Comparison of ENCODE assay signal across 10 mouse cellular contexts in the genomic region with DNA sequence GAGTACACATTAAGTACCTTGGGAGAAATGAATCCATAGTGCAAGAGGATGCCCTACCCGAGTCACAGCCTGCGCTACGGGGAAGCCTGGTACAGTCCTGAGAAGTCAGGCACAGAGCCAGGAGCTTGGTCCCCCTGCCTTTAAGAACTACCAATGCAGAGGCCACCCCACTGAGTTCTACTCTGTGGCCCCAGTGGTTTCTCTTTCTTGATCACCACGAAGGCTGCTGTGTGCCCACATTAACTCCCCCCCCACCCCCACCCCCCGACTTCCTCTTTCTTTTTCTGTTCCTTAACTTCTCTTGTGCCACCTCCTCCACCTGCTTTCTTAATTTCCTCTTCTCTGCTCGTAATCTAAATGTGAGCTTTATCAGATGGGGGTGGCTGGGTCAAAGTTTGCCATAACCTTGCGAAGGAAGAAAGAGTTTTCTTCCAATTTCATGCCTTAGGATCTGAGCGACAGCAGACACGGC.
A peak's percentile ranks its signal among the peaks of the same experiment; 100 is the strongest.
DNase-seq lines count a peak whose midpoint lies in the region; ATAC-seq and TF ChIP-seq lines count a peak whose summit lies in the region.
"Had no signal": no experiment of that assay in that cellular context is flagged by ENCODE, and none has a peak within 500 bp of the region (broad histone marks: within the 10 kb centered on the region; RNA-seq: fewer than 3 reads in every experiment).

No protein-coding gene starts in this region.

- no peak for TF ChIP-seq POLR2A in cerebellum, adult 2 months (IDR thresholded peaks at IDR 0.05; ENCODE audit: borderline replicate concordance, insufficient read depth, low read length)

- TF ChIP-seq EP300 in stomach, postnatal 0 days (optimal IDR thresholded peaks at IDR 0.05) = no peak

- H3K4me2 ChIP-seq in stomach, embryonic 16.5 days (ENCODE audit: low read depth, low read length) = no peak overlapping the region
- H3K4me2 ChIP-seq in stomach, postnatal 0 days (replicated peaks; ENCODE audit: low read depth) = no peak overlapping the region
- no peak overlapping the region for H3K4me2 ChIP-seq in forebrain, embryonic 11.5 days (ENCODE audit: low read depth, low read length, severe bottlenecking)
- no peak overlapping the region for H3K4me2 ChIP-seq in hindbrain, embryonic 16.5 days (ENCODE audit: low read length)
- H3K4me2 ChIP-seq: embryonic facial prominence, embryonic 15.5 days; midbrain, embryonic 12.5 days had no signal

- no peak for DNase-seq in stomach, postnatal 0 days (ENCODE audit: low spot score)
- peak; percentile 86 for DNase-seq in induced T-regulatory cell, adult 2 months (ENCODE audit: low read depth)
- DNase-seq in thymus, postnatal 4 days = peak; percentile 60
- no peak for DNase-seq in forebrain, embryonic 11.5 days (ENCODE audit: low spot score)
- DNase-seq in cerebellum, adult 2 months = no peak

- ATAC-seq in stomach, embryonic 16.5 days (ENCODE audit: insufficient read depth, low FRiP score) = 0 out of 2 replicates have a peak, but pooled peaks have one; percentile 37
- ATAC-seq in stomach, postnatal 0 days (ENCODE audit: low FRiP score, low TSS enrichment) = no peak
- peak; percentile 59 for ATAC-seq in monocyte, adult 5-6 weeks (replicated peaks; ENCODE audit: insufficient number of reproducible peaks, low FRiP score, low TSS enrichment, poor library complexity, severe bottlenecking)
- ATAC-seq in forebrain, embryonic 11.5 days (replicated peaks; ENCODE audit: low FRiP score) = no peak
- no peak for ATAC-seq in hindbrain, embryonic 16.5 days

- no peak overlapping the region for H3K27ac ChIP-seq in stomach, embryonic 16.5 days (ENCODE audit: low read length)
- no peak overlapping the region for H3K27ac ChIP-seq in stomach, postnatal 0 days (replicated peaks)
- no peak overlapping the region for H3K27ac ChIP-seq in forebrain, embryonic 11.5 days (ENCODE audit: low read depth, low read length)
- no peak overlapping the region for H3K27ac ChIP-seq in hindbrain, embryonic 16.5 days (ENCODE audit: low read depth, low read length)
- H3K27ac ChIP-seq in cerebellum, adult 2 months (ENCODE audit: insufficient read depth, low read length) = no peak overlapping the region
- H3K27ac ChIP-seq: embryonic facial prominence, embryonic 15.5 days; midbrain, embryonic 12.5 days had no signal

- H3K9ac ChIP-seq in stomach, embryonic 16.5 days (ENCODE audit: low read length) = no peak overlapping the region
- H3K9ac ChIP-seq in stomach, postnatal 0 days (ENCODE audit: low read length) = no peak overlapping the region
- H3K9ac ChIP-seq in forebrain, embryonic 11.5 days (ENCODE audit: low read length) = no peak overlapping the region
- H3K9ac ChIP-seq in hindbrain, embryonic 16.5 days (ENCODE audit: low read depth, low read length) = no peak overlapping the region
- H3K9ac ChIP-seq: embryonic facial prominence, embryonic 15.5 days; midbrain, embryonic 12.5 days had no signal

- no peaks in the 10 kb centered on the region for H3K36me3 ChIP-seq in stomach, embryonic 16.5 days (ENCODE audit: control insufficient read depth, insufficient read depth, low read length)
- no peaks in the 10 kb centered on the region for H3K36me3 ChIP-seq in stomach, postnatal 0 days (ENCODE audit: control insufficient read depth, insufficient read depth, low read length)
- H3K36me3 ChIP-seq in forebrain, embryonic 11.5 days (ENCODE audit: control insufficient read depth, insufficient read depth, low read length) = no peaks in the 10 kb centered on the region
- no peaks in the 10 kb centered on the region for H3K36me3 ChIP-seq in hindbrain, embryonic 16.5 days (ENCODE audit: control insufficient read depth, insufficient read depth, low read length)
- H3K36me3 ChIP-seq: embryonic facial prominence, embryonic 15.5 days; midbrain, embryonic 12.5 days had no signal

- no peaks in the 10 kb centered on the region for H3K27me3 ChIP-seq in stomach, embryonic 16.5 days (ENCODE audit: control insufficient read depth, insufficient read depth, low read length)
- H3K27me3 ChIP-seq in stomach, postnatal 0 days (ENCODE audit: control insufficient read depth, insufficient read depth, low read length) = no peaks in the 10 kb centered on the region
- no peaks in the 10 kb centered on the region for H3K27me3 ChIP-seq in forebrain, embryonic 11.5 days (ENCODE audit: control insufficient read depth, insufficient read depth, low read length)
- no peaks in the 10 kb centered on the region for H3K27me3 ChIP-seq in hindbrain, embryonic 16.5 days (replicated peaks; ENCODE audit: control insufficient read depth, insufficient read depth, low read length)
- no peaks in the 10 kb centered on the region for H3K27me3 ChIP-seq in cerebellum, adult 2 months (ENCODE audit: control insufficient read depth, insufficient read depth, low read length)
- H3K27me3 ChIP-seq: embryonic facial prominence, embryonic 15.5 days; midbrain, embryonic 12.5 days had no signal

- H3K4me3 ChIP-seq in stomach, embryonic 16.5 days (replicated peaks; ENCODE audit: low read length) = no peak overlapping the region
- no peak overlapping the region for H3K4me3 ChIP-seq in stomach, postnatal 0 days (ENCODE audit: low read depth, low read length)
- no peak overlapping the region for H3K4me3 ChIP-seq in forebrain, embryonic 11.5 days (ENCODE audit: low read depth, low read length)
- H3K4me3 ChIP-seq in hindbrain, embryonic 16.5 days (ENCODE audit: low read length) = no peak overlapping the region
- no peak overlapping the region for H3K4me3 ChIP-seq in cerebellum, adult 2 months (replicated peaks; ENCODE audit: insufficient read depth, low read depth, low read length)
- H3K4me3 ChIP-seq: embryonic facial prominence, embryonic 15.5 days; midbrain, embryonic 12.5 days had no signal

- H3K9me3 ChIP-seq in stomach, embryonic 16.5 days (replicated peaks; ENCODE audit: control insufficient read depth, low read length) = no peaks in the 10 kb centered on the region
- H3K9me3 ChIP-seq in stomach, postnatal 0 days (ENCODE audit: control insufficient read depth, low read length) = no peaks in the 10 kb centered on the region
- H3K9me3 ChIP-seq in forebrain, embryonic 11.5 days (ENCODE audit: control insufficient read depth, low read length) = no peaks in the 10 kb centered on the region
- H3K9me3 ChIP-seq in hindbrain, embryonic 16.5 days (ENCODE audit: control insufficient read depth, low read length) = no peaks in the 10 kb centered on the region
- H3K9me3 ChIP-seq: embryonic facial prominence, embryonic 15.5 days; midbrain, embryonic 12.5 days had no signal

- H3K4me1 ChIP-seq in stomach, embryonic 16.5 days (ENCODE audit: control insufficient read depth, insufficient read depth, low read length) = no peaks in the 10 kb centered on the region
- no peaks in the 10 kb centered on the region for H3K4me1 ChIP-seq in stomach, postnatal 0 days (replicated peaks; ENCODE audit: control insufficient read depth, insufficient read depth)
- no peaks in the 10 kb centered on the region for H3K4me1 ChIP-seq in forebrain, embryonic 11.5 days (replicated peaks; ENCODE audit: control insufficient read depth, insufficient read depth, low read length)
- no peaks in the 10 kb centered on the region for H3K4me1 ChIP-seq in hindbrain, embryonic 16.5 days (ENCODE audit: control insufficient read depth, insufficient read depth, low read depth, low read length)
- H3K4me1 ChIP-seq in cerebellum, adult 2 months (ENCODE audit: control insufficient read depth, insufficient read depth, low read length) = no peaks in the 10 kb centered on the region
- H3K4me1 ChIP-seq: embryonic facial prominence, embryonic 15.5 days; midbrain, embryonic 12.5 days had no signal

- no peak for TF ChIP-seq CTCF in stomach, postnatal 0 days (IDR thresholded peaks at IDR 0.05; ENCODE audit: low read depth)
- TF ChIP-seq CTCF in cerebellum, adult 2 months (IDR thresholded peaks at IDR 0.05; ENCODE audit: borderline replicate concordance, insufficient read depth, low read depth, low read length) = no peak

- WGBS in stomach, embryonic 16.5 days = 73% methylated on average over 9 of the region's 9 CpGs
- 68% methylated on average over 9 of the region's 9 CpGs for WGBS in stomach, postnatal 0 days
- 82% methylated on average over 9 of the region's 9 CpGs for WGBS in forebrain, embryonic 11.5 days
- WGBS in hindbrain, embryonic 16.5 days = 75% methylated on average over 9 of the region's 9 CpGs
- WGBS in cerebellum, adult 2 months = 56% methylated on average over 9 of the region's 9 CpGs

Comparison
In these comparisons a context has a peak if more than half of its experiments do, and no peak if none do; other contexts are left out.
1. ATAC-seq: peak in stomach, embryonic 16.5 days (single experiment) and monocyte, adult 5-6 weeks (single experiment); none in stomach, postnatal 0 days (single experiment), forebrain, embryonic 11.5 days (single experiment) and hindbrain, embryonic 16.5 days (single experiment).
2. DNase-seq: peak in induced T-regulatory cell, adult 2 months (single experiment) and thymus, postnatal 4 days (single experiment); none in stomach, postnatal 0 days (single experiment), forebrain, embryonic 11.5 days (single experiment) and cerebellum, adult 2 months (0 of 2).